Mouse (Mus musculus) Patski (cell line): ENCODE results near the gene Gfra1. TPM values are rescaled to one million over a fixed set of nuclear protein-coding genes. Genes with fewer than 3 reads are reported as not detected.
A peak's percentile ranks its signal among the peaks of the same experiment; 100 is the strongest.

Source experiments
- ATAC-seq: fragments of 100-300 bp; one replicate; pipeline ENCODE4 v1.8.0; 2021
- CTCF ChIA-PET: fragments of 350-600 bp; sonication (Branson Sonifier 250); formaldehyde crosslinking; loops from one replicate; lab custom pipeline; 2022; ENCODE audit warnings: inconsistent platforms; lab: Charles Lee
- POLR2A ChIA-PET: fragments of 350-600 bp; sonication (Branson Sonifier 250); formaldehyde crosslinking; loops from one replicate; lab custom pipeline; 2022; ENCODE audit warnings: antibody characterized with exemption, inconsistent platforms; lab: Charles Lee
- DNase-seq: peaks from one replicate; pipeline ENCODE4 v3.0.0-alpha.2; 2011; ENCODE audit warnings: low read depth, low spot score
- H3K27me3 ChIP-seq: fragments of 371-371 bp; one replicate; pipeline ENCODE4 v1.5.1; 2021
- CTCF ChIP-seq: fragments of 100-300 bp; IDR thresholded peaks from one replicate; pipeline ENCODE4 v1.5.1; 2021
- in situ Hi-C: fragments of 300-500 bp; cut with MboI; formaldehyde crosslinking; loops from 3 replicates; pipeline ENCODE4 v1.11.1; 2018; ENCODE audit warnings: low pct_unique_long_range_greater_than_20kb, mixed read lengths
- polyA plus RNA-seq: library from polyadenylated mRNA; unstranded; gene quantifications from one replicate; pipeline ENCODE4 v1.2.3, GENCODE M21; 2021

Gene Gfra1
- polyA plus RNA-seq, 1 experiment from 2014 or later, result 102 TPM

DNA sequence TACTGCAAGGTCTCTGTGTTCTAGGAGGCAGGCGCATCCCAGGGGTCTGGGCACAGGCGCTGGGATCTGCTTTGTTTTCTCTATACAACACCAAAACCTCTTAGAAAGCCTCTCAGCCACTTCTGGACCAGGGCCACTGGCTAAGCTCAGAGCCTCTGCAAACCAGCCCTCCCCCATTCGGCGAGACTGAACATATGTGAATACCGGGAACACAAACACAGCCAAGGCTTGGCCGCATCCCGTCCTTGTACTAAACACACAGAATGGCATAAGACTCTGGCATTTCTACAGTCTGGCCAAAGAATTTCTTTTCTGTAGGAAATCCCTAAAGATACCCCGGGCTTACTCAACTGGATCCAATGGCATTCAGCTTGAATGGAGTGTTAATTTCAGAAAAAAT, 183.9 kb downstream of the Gfra1 start:
- ChIA-PET POLR2A (interaction anchor here (0.5 to 0.6 kb wide), 2 partner anchors 81 to 178 kb away, joined by 3 to 4 read pairs; no protein-coding TSS in a partner anchor), CTCF (interaction anchor here (1.3 kb wide), 1 partner anchor 13 kb away, joined by 3 read pairs; no protein-coding TSS in a partner anchor)
- in situ Hi-C loops, result no loop called here
- TF ChIP-seq CTCF, result no peak
- ATAC-seq (peak; percentile 75), DNase-seq (peak; percentile 60)
- H3K27me3 ChIP-seq, result no peaks in the 10 kb centered on the region

DNA sequence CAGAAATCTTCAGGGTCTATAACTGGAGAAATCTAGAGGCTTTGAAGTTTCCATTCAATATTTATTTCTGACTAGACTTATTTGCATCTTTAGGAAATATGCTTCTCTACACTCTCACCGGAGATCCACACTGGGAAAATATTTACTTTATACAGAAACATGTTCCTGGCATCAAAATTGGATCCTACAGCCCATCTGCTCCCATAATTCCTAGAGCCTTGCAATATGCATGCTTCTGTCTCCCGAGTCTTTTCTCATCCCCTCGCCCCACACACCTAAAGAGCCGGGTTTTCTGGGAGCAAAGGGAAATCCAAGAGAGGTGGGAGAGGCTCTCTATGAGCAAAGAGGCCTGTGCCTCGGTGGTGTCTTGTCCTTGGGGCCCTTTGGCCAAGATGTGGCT, 184.9 kb downstream of the Gfra1 start:
- H3K27me3 ChIP-seq, result no peaks in the 10 kb centered on the region
- in situ Hi-C loops, result no loop called here
- ATAC-seq, result no peak
- DNase-seq, result no peak
- ChIA-PET POLR2A (no interaction called here), CTCF (no interaction called here)
- TF ChIP-seq CTCF, result no peak

DNA sequence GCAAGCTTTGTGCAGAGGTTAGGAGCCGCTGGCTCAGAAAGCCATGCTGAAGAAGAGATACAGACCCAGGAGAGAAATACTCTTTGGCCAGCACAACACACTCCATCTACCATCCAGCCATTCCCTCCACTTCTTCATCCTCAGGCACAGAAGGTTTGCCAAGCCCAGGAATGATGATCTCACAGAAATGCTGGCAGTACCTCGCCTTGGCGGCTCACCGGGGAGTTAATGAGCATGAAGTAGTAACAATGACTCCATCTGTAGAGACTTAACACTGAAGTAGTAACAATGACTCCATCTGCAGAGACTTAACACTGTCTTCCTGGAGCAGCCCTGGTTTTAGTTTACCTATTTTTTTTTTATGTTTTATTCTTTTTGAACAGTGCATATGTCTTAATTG, 187.2 kb downstream of the Gfra1 start:
- in situ Hi-C loops, result no loop called here
- ATAC-seq (no peak), DNase-seq (no peak)
- no peak for TF ChIP-seq CTCF
- no peaks in the 10 kb centered on the region for H3K27me3 ChIP-seq
- ChIA-PET POLR2A (no interaction called here), CTCF (interaction anchor here (1.1 kb wide), 1 partner anchor 16 kb away, joined by 3 read pairs; no protein-coding TSS in a partner anchor)

DNA sequence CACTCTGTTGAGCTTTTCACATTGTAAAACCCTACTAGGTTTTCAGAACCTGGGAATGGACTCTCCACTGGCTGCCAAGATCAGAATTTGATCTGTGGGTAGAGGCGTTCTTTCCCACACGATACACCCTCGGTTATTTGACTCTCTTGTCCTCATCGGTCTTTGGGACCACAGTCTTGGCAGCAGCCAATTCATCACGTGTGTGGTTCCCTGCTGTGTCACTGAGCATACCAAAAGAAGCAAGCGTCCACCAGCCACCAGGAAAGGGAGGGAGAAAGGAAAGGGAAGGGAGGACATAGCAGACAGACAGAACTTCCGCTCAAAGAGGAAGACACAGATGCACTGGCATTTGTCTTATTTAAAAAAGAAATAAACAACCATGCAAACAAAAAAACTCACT, 189.1 kb downstream of the Gfra1 start:
- in situ Hi-C loops, result no loop called here
- no peaks in the 10 kb centered on the region for H3K27me3 ChIP-seq
- ChIA-PET POLR2A (no interaction called here), CTCF (interaction anchor here (1.1 kb wide), 1 partner anchor 27 kb away, joined by 3 read pairs; no protein-coding TSS in a partner anchor)
- no peak for DNase-seq
- ATAC-seq, result no peak
- no peak for TF ChIP-seq CTCF

DNA sequence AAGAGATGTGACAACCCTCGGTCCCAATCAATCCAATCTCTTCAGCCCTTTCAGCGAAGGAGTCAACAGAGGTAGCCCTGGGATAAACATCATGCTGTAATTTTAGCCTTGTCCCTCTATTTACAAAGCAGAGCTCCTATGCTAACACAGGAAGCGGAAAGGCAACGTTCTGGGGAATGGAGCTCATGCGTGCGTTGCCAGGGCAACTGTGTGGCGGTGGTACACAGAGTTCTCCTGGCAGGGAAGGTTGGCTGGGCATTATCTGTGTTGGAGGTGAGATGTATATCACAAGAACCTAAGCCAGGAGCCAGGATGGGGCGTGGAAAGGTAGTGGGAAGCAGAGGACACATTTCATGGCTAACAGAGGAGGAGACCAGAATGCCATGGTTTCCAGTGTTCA, 194.8 kb downstream of the Gfra1 start:
- H3K27me3 ChIP-seq, result no peaks in the 10 kb centered on the region
- ChIA-PET CTCF (interaction anchor here (0.7 kb wide), 1 partner anchor 9 kb away, joined by 3 read pairs; no protein-coding TSS in a partner anchor), POLR2A (no interaction called here)
- ATAC-seq (no peak), DNase-seq (no peak)
- no peak for TF ChIP-seq CTCF
- in situ Hi-C loops, result no loop called here

DNA sequence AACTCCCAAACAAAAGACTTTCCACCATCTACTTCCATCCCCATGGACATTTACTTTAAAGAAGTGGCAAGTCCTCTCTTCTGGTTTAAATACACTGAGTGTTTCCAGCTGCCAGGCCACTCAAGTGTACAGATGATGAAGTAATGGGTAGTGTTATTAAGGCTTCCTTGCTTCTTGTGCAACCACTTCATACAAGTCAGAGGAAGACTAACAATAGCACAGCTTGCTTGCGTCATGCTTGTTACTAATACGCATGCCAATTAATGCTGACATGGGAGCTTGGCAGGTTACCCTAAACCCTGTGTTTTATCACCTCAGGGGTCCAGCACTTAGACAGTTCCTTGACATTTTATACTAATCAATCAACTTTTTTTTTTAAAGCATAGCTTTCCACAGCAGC, 196.5 kb downstream of the Gfra1 start:
- H3K27me3 ChIP-seq, result no peaks in the 10 kb centered on the region
- TF ChIP-seq CTCF, result no peak
- ChIA-PET POLR2A (no interaction called here), CTCF (no interaction called here)
- in situ Hi-C loops, result no loop called here
- DNase-seq (no peak), ATAC-seq (no peak)

DNA sequence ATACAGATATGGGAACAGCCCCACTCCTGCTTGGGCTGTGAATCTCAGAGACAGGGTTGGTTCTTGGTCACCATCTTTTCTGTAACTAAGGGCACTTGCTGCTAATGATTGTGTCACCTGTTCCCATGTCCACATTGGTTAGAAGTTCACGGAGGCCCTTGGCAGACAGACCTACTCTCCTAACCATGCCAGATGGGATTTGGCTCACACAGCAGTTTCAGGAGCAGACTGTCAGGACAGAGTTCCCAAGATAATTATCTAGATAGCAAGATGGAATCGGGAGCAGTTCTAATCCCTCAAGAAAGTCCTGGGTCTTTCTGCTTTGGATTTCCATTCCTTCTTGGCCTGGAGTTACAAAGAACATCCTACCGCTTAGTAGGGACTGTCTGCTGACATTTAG, 199.2 kb downstream of the Gfra1 start:
- CTCF ChIA-PET, result no interaction called here
- ATAC-seq (no peak), DNase-seq (no peak)
- no peak for TF ChIP-seq CTCF
- POLR2A ChIA-PET, result no interaction called here
- H3K27me3 ChIP-seq, result no peaks in the 10 kb centered on the region
- in situ Hi-C loops, result no loop called here

DNA sequence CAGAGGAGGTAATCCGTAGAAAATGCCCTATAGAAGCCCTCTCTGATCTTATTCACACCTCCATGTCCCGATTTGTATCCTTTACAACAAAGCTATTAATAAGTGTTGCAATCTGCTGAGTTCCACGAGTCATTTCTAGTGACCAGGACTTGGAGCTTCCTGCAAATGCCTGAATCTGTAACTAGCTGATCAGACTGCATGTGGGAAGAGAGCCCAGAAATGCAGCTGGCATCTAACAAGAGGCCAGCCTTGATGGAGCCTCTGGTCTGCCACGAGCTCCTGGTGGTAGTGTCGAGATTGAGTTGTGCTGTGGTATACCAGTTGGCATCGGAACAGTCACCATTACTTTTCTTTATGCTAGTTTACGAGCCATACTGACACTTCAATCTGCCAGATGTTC, 200.3 kb downstream of the Gfra1 start:
- ATAC-seq (no peak), DNase-seq (no peak)
- in situ Hi-C loops, result no loop called here
- ChIA-PET POLR2A (no interaction called here), CTCF (interaction anchor here (1.3 kb wide), 1 partner anchor 11 kb away, joined by 4 read pairs; no protein-coding TSS in a partner anchor)
- no peaks in the 10 kb centered on the region for H3K27me3 ChIP-seq
- no peak for TF ChIP-seq CTCF

DNA sequence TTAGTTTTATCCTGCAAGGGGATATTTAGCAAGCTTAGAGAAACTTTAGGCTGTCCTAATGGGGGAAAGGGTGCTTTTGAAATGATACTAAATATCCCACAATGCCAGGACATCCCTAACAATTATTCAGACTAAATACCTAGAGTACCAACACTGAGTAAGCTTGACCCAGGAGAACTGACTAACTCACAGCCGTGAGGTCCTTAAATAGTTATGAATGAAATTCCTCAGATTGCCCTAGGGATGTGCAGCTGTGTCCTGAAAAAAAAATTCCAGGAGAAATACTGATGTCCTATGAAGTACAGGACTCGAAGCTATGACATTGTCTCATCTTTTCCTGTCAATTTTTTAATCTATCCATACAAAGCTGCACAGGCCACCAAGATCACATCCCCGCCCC, 201.5 kb downstream of the Gfra1 start:
- in situ Hi-C loops, result no loop called here
- no peak for TF ChIP-seq CTCF
- no peaks in the 10 kb centered on the region for H3K27me3 ChIP-seq
- ChIA-PET POLR2A (interaction anchor here (0.6 kb wide), 1 partner anchor 194 kb away, joined by 3 read pairs; no protein-coding TSS in a partner anchor), CTCF (interaction anchor here (0.9 to 1.3 kb wide), 2 partner anchors 9 to 103 kb away, joined by 4 read pairs; no protein-coding TSS in a partner anchor)
- DNase-seq (peak; percentile 7), ATAC-seq (peak; percentile 65)

DNA sequence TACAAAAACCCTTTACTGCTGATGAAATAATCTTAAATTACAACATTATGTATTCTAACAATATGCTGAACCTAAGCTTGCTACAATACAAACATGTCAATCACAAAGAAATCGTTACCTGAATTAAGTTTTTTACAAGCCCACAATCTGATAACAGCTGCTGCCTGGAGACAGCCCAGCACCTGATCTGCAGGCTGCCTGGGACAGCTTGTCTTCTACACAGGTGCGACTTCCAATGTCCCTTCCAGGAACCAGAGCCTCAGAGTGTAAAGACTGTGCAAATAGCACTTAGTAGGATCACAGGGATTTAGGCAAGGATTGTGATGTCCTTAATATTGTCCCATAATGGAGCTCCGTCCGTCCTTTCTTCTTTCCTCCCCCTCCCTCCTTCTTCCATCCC, 204.0 kb downstream of the Gfra1 start:
- in situ Hi-C loops, result no loop called here
- TF ChIP-seq CTCF, result no peak
- DNase-seq (no peak), ATAC-seq (no peak)
- no peaks in the 10 kb centered on the region for H3K27me3 ChIP-seq
- ChIA-PET POLR2A (no interaction called here), CTCF (interaction anchor here (0.8 to 1.2 kb wide), 4 partner anchors 17 to 35 kb away, joined by 3 to 4 read pairs (median 3); no protein-coding TSS in a partner anchor)

DNA sequence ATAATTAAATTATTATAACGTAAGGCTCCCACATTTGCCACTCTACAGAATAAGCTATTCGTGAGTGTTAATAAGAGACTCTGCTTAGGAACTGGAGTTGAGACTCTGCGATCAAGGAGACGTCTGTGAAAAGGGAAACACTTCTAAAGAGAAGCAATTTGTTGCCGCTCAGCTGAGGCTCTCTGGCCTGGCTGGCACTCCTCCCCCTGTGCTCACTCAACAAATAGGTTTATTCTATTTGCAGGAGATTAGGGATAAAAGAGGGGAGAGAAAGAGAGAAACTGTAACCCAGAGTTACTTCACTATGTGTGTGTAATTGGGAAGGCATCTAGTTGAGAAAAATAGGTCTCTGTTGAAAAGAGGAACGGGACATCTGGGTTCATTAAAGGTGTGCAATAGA, 204.6 kb downstream of the Gfra1 start:
- in situ Hi-C loops, result no loop called here
- POLR2A ChIA-PET, result no interaction called here
- DNase-seq (no peak), ATAC-seq (no peak)
- no peak for TF ChIP-seq CTCF
- H3K27me3 ChIP-seq, result no peaks in the 10 kb centered on the region
- CTCF ChIA-PET, result interaction anchor here (0.8 to 1.2 kb wide), 3 partner anchors 23 to 36 kb away, joined by 3 to 4 read pairs (median 3); no protein-coding TSS in a partner anchor
